Mouse (Mus musculus) spleen, adult 2 months (tissue): ENCODE measurements at regions not wholly inside any gene's neighbourhood (a gene's known extent, or its start where the extent isn't known, plus 50 kb on each side); places are given as distances from the start of the nearest gene placed in this dataset.

ENCODE experiments used
- DNase-seq, 2 experiments: peaks; one replicate each; pipeline versions ENCODE4 v3.0.0 to v3.0.0-alpha.2; 2012 to 2021; ENCODE audit warnings: low spot score in 2 of 2, low read depth in 1 of 2
- H3K27ac ChIP-seq: fragments of 200-500 bp; 2 replicates; pipeline ENCODE4 v1.5.1; 2012; ENCODE audit warnings: low read length, inconsistent platforms; ENCODE audit not compliant: insufficient read depth
- H3K27me3 ChIP-seq: fragments of 200-500 bp; 2 replicates; pipeline ENCODE4 v1.6.1; 2012; ENCODE audit warnings: mild to moderate bottlenecking, moderate library complexity, low read length, inconsistent platforms; ENCODE audit not compliant: control insufficient read depth, insufficient read depth
- H3K36me3 ChIP-seq: fragments of 200-500 bp; 2 replicates; pipeline ENCODE4 v1.6.1; 2012; ENCODE audit warnings: mild to moderate bottlenecking, low read length, inconsistent platforms; ENCODE audit not compliant: control insufficient read depth, insufficient read depth
- H3K4me1 ChIP-seq: fragments of 200-500 bp; 2 replicates; pipeline ENCODE4 v1.6.1; 2011; ENCODE audit warnings: inconsistent platforms; ENCODE audit not compliant: control insufficient read depth, insufficient read depth, insufficient read length
- H3K4me3 ChIP-seq: fragments of 200-500 bp; 2 replicates; pipeline ENCODE4 v1.5.1; 2011; ENCODE audit warnings: mild to moderate bottlenecking, inconsistent platforms; ENCODE audit not compliant: insufficient read depth, insufficient read length; ENCODE audit errors: extremely low read depth
- CTCF ChIP-seq: fragments of 200-500 bp; IDR thresholded peaks from 2 replicates; pipeline ENCODE4 v1.5.1; 2011; ENCODE audit warnings: mild to moderate bottlenecking, inconsistent platforms; ENCODE audit not compliant: insufficient read depth, insufficient read length, insufficient replicate concordance; ENCODE audit errors: extremely low read depth
- POLR2A ChIP-seq: fragments of 200-500 bp; IDR thresholded peaks from 2 replicates; pipeline ENCODE4 v1.6.1; 2011; ENCODE audit warnings: low read depth, low read length, inconsistent platforms
- WGBS: fragments of 180-500 bp; shearing (Covaris S2); methylation state at CpG from one replicate; pipeline ENCODE4 v1.1.7; 2018; 5-methylcytosine and 5-hydroxymethylcytosine counted together

GRCm38 (mm10) chr3:120879409-120879808 lies 292.1 kb downstream of the Rwdd3 start:
- H3K27me3 ChIP-seq = no peaks in the 10 kb centered on the region
- H3K36me3 ChIP-seq = no peaks in the 10 kb centered on the region
- TF ChIP-seq POLR2A = no peak
- no peak for TF ChIP-seq CTCF
- H3K4me1 ChIP-seq = no peaks in the 10 kb centered on the region
- no peak overlapping the region for H3K4me3 ChIP-seq
- no peak for DNase-seq
- no peak overlapping the region for H3K27ac ChIP-seq
- WGBS = 85% methylated on average over 2 of the region's 2 CpGs

GRCm38 (mm10) chr3:120875740-120876139 lies 295.8 kb downstream of the Rwdd3 start:
- Histone ChIP-seq H3K4me1 (no peaks in the 10 kb centered on the region), H3K4me3 (no peak overlapping the region), H3K27me3 (no peaks in the 10 kb centered on the region), H3K36me3 (no peaks in the 10 kb centered on the region), H3K27ac (no peak overlapping the region)
- WGBS = 83% methylated on average over 3 of the region's 3 CpGs
- TF ChIP-seq CTCF (no peak), POLR2A (no peak)
- no peak for DNase-seq

GRCm38 (mm10) chr3:120865036-120865435 lies 306.5 kb downstream of the Rwdd3 start:
- H3K27me3 ChIP-seq = no peaks in the 10 kb centered on the region
- 90% methylated on average over 8 of the region's 8 CpGs for WGBS
- H3K27ac ChIP-seq = no peak overlapping the region
- no peak overlapping the region for H3K4me3 ChIP-seq
- no peak for DNase-seq
- H3K4me1 ChIP-seq = no peaks in the 10 kb centered on the region
- TF ChIP-seq CTCF = no peak
- TF ChIP-seq POLR2A = no peak
- no peaks in the 10 kb centered on the region for H3K36me3 ChIP-seq

GRCm38 (mm10) chr3:120861641-120862040 lies 309.9 kb downstream of the Rwdd3 start:
- DNase-seq = no peak
- H3K36me3 ChIP-seq = no peaks in the 10 kb centered on the region
- no peak overlapping the region for H3K4me3 ChIP-seq
- H3K27me3 ChIP-seq = no peaks in the 10 kb centered on the region
- TF ChIP-seq CTCF = no peak
- no peak for TF ChIP-seq POLR2A
- H3K27ac ChIP-seq = no peak overlapping the region
- WGBS = 80% methylated on average over 4 of the region's 4 CpGs
- no peaks in the 10 kb centered on the region for H3K4me1 ChIP-seq

- Histone ChIP-seq H3K36me3 (no peaks in the 10 kb centered on the region), H3K27ac (no peak overlapping the region), H3K4me1 (no peaks in the 10 kb centered on the region), H3K4me3 (no peak overlapping the region), H3K27me3 (no peaks in the 10 kb centered on the region)
- TF ChIP-seq POLR2A (no peak), CTCF (no peak)
- WGBS = 87% methylated on average over 13 of the region's 13 CpGs
- no peak for DNase-seq
Observed at GRCm38 (mm10) chr3:120858281-120858680, 313.2 kb downstream of the Rwdd3 start.

GRCm38 (mm10) chr3:120854322-120854721 lies 317.2 kb downstream of the Rwdd3 start:
- no peak for TF ChIP-seq CTCF
- TF ChIP-seq POLR2A = no peak
- 87% methylated on average over 3 of the region's 3 CpGs for WGBS
- Histone ChIP-seq H3K27ac (no peak overlapping the region), H3K4me3 (no peak overlapping the region), H3K36me3 (no peaks in the 10 kb centered on the region), H3K27me3 (no peaks in the 10 kb centered on the region), H3K4me1 (no peaks in the 10 kb centered on the region)
- DNase-seq = no peak

- TF ChIP-seq POLR2A (no peak), CTCF (no peak)
- H3K27ac ChIP-seq = no peak overlapping the region
- DNase-seq = no peak
- 87% methylated on average over 2 of the region's 2 CpGs for whole genome bisulfite sequencing
- no peaks in the 10 kb centered on the region for H3K27me3 ChIP-seq
- no peak overlapping the region for H3K4me3 ChIP-seq
- H3K36me3 ChIP-seq = no peaks in the 10 kb centered on the region
- H3K4me1 ChIP-seq = no peaks in the 10 kb centered on the region
Observed at GRCm38 (mm10) chr3:120843623-120844022, 327.9 kb downstream of the Rwdd3 start.
